Mouse (Mus musculus) ES-Bruce4 (cell line): Measurements from ENCODE around the gene Foxe1.

Source experiments
- CTCF ChIP-seq: IDR thresholded peaks from one replicate; pipeline ENCODE4 v1.8.1; 2011; ENCODE audit warnings: low read depth, low read length
- EP300 ChIP-seq: IDR thresholded peaks from 2 replicates; pipeline ENCODE4 v1.6.1; 2011; ENCODE audit warnings: low read depth, low read length; ENCODE audit not compliant: insufficient read depth
- POLR2A ChIP-seq: IDR thresholded peaks from one replicate; pipeline ENCODE4 v1.8.1; 2011; ENCODE audit warnings: low read length; ENCODE audit not compliant: insufficient read depth

GRCm38 (mm10) chr4:46322715-46323114, 20.7 kb upstream of the Foxe1 start:
- TF ChIP-seq POLR2A (no peak), CTCF (no peak), EP300 (no peak)
